Mouse (Mus musculus): ENCODE data around the gene Mybpc3. TPM values are rescaled to one million over a fixed set of nuclear protein-coding genes. Genes with fewer than 3 reads are reported as not detected.

Mybpc3 gene
- polyA plus RNA-seq, 1 experiment = not detected

- TF ChIP-seq POLR2A (IDR thresholded peaks at IDR 0.05; ENCODE audit: insufficient read depth, low read depth, low read length) (no peak), CTCF (IDR thresholded peaks at IDR 0.05; ENCODE audit: insufficient read depth, low read depth, low read length) (no peak)
- WGBS = 1% methylated on average over 33 of the region's 36 CpGs
- peak overlapping the region; percentile 53 for H3K4me3 ChIP-seq (ENCODE audit: insufficient read depth, low read depth, low read length)
- peaks cover 13% of the 10 kb centered on the region for H3K4me1 ChIP-seq (ENCODE audit: control insufficient read depth, insufficient read depth, low read length)
- H3K27ac ChIP-seq (ENCODE audit: insufficient read depth, low read depth, low read length) = 0 out of 2 replicates have a peak overlapping the region, but pooled peaks have one; percentile 55
Observed at GRCm38 (mm10) chr2:91078314-91079025, 39.5 kb upstream of the Mybpc3 start.

- H3K27ac ChIP-seq (ENCODE audit: insufficient read depth, low read depth, low read length) = no peak overlapping the region
- TF ChIP-seq CTCF (IDR thresholded peaks at IDR 0.05; ENCODE audit: insufficient read depth, low read depth, low read length) = no peak
- TF ChIP-seq POLR2A (IDR thresholded peaks at IDR 0.05; ENCODE audit: insufficient read depth, low read depth, low read length) = no peak
- WGBS = 47% methylated on average over 5 of the region's 5 CpGs
- peak overlapping the region; percentile 53 for H3K4me3 ChIP-seq (ENCODE audit: insufficient read depth, low read depth, low read length)
- H3K4me1 ChIP-seq (ENCODE audit: control insufficient read depth, insufficient read depth, low read length) = peaks cover 13% of the 10 kb centered on the region
Observed at GRCm38 (mm10) chr2:91079026-91079384, 38.9 kb upstream of the Mybpc3 start.

- no peak for TF ChIP-seq CTCF (IDR thresholded peaks at IDR 0.05; ENCODE audit: insufficient read depth, low read depth, low read length)
Observed at GRCm38 (mm10) chr2:91080784-91081513, 37.0 kb upstream of the Mybpc3 start.

DNA sequence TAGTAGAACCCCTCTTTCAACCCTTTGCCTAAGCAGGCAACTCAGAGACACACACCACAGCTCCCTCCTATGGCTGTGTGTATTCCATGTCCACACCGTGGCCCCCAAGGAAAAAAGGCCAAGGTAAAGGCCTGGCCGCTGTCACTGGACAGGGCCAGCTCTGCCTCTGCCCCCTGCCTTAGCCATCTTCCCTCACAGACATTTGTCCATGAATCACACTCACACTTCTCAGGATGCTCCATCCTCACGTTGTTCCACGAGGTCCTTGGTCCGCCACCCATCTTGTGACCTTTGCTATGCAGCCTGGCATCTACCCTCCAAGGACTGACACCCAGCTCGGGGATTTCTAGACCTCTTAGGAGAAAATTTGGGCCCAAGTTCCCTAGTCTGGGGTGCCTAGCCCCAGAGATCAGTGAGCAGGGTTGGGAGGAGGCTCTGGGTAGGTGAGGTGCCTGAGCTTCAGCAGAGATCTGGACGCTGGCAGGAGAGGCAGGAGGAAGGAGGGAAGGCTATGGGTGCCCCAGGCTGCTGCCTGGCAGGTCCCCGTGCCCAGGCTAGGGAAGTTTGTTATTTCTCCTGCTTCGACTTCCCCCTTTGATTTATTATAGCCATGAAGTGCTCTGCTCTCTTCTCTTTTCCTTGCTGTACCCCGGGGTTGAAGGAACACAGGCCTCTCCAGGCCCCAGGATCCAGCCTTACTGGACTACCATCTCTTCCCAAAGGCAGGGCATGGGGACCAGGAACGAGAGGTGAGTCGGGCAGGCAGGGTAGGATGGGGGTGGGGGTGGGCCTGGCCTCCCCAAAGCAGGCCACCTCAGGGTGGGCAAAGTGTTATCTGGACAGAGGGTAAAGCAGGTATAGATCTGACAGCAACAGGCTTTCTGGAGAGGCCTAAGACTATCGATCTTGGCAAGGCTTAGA, 35.9 kb upstream of the Mybpc3 start, which contains the start of gene Spi1:
Spi1 (plus strand) TSS at position 616 of the 921 bp plus-strand sequence.
- Histone ChIP-seq H3K4me1 (ENCODE audit: control insufficient read depth, insufficient read depth, low read length) (peaks cover 13% of the 10 kb centered on the region), H3K4me3 (ENCODE audit: insufficient read depth, low read depth, low read length) (no peak within 1 kb of the TSS), H3K27ac (ENCODE audit: insufficient read depth, low read depth, low read length) (no peak within 1 kb of the TSS)
- no peak for TF ChIP-seq CTCF (IDR thresholded peaks at IDR 0.05; ENCODE audit: insufficient read depth, low read depth, low read length)
- TF ChIP-seq POLR2A (IDR thresholded peaks at IDR 0.05; ENCODE audit: insufficient read depth, low read depth, low read length) = no peak
- WGBS = 81% methylated on average over 13 of the region's 13 CpGs

More at GRCm38 (mm10) chr2:91080784-91081513, 37.0 kb upstream of the Mybpc3 start:
- Histone ChIP-seq H3K4me3 (ENCODE audit: insufficient read depth, low read depth, low read length) (no peak overlapping the region), H3K4me1 (ENCODE audit: control insufficient read depth, insufficient read depth, low read length) (peaks cover 13% of the 10 kb centered on the region), H3K27ac (ENCODE audit: insufficient read depth, low read depth, low read length) (no peak overlapping the region)
- 83% methylated on average over 8 of the region's 8 CpGs for WGBS

DNA sequence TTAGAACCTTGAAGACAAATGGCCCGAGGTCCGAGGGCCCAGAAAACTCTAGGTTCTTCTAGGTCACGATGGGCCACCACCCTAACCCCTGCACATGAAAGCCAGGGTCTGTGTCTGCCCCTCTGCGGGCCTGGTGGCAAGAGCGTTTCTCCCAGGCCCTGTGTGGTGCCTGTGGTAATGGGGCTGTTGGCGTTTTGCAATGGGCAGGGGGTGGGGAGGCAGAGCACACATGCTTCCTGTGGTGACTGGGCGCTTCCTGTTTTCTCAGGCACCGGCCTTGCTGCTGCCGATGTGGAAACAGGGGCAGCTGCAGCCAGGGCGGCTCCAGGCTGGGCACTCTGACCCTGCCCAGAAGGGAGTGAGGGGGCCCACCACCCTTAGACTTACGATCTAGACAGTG, 35.1 kb upstream of the Mybpc3 start:
- no peak for TF ChIP-seq CTCF (IDR thresholded peaks at IDR 0.05; ENCODE audit: insufficient read depth, low read depth, low read length)
- TF ChIP-seq POLR2A (IDR thresholded peaks at IDR 0.05; ENCODE audit: insufficient read depth, low read depth, low read length) = no peak
- 80% methylated on average over 11 of the region's 11 CpGs for WGBS
- Histone ChIP-seq H3K27ac (ENCODE audit: insufficient read depth, low read depth, low read length) (no peak overlapping the region), H3K4me3 (ENCODE audit: insufficient read depth, low read depth, low read length) (no peak overlapping the region), H3K4me1 (ENCODE audit: control insufficient read depth, insufficient read depth, low read length) (peaks cover 10% of the 10 kb centered on the region)

GRCm38 (mm10) chr2:91083366-91083940, 34.5 kb upstream of the Mybpc3 start:
- TF ChIP-seq POLR2A (IDR thresholded peaks at IDR 0.05; ENCODE audit: insufficient read depth, low read depth, low read length) = no peak
- TF ChIP-seq CTCF (IDR thresholded peaks at IDR 0.05; ENCODE audit: insufficient read depth, low read depth, low read length) = no peak
- Histone ChIP-seq H3K27ac (ENCODE audit: insufficient read depth, low read depth, low read length) (no peak overlapping the region; the same call in 1 of the 2 replicates), H3K4me3 (ENCODE audit: insufficient read depth, low read depth, low read length) (no peak overlapping the region), H3K4me1 (ENCODE audit: control insufficient read depth, insufficient read depth, low read length) (peaks cover 4% of the 10 kb centered on the region)
- WGBS = 61% methylated on average over 1 of the region's 1 CpGs

DNA sequence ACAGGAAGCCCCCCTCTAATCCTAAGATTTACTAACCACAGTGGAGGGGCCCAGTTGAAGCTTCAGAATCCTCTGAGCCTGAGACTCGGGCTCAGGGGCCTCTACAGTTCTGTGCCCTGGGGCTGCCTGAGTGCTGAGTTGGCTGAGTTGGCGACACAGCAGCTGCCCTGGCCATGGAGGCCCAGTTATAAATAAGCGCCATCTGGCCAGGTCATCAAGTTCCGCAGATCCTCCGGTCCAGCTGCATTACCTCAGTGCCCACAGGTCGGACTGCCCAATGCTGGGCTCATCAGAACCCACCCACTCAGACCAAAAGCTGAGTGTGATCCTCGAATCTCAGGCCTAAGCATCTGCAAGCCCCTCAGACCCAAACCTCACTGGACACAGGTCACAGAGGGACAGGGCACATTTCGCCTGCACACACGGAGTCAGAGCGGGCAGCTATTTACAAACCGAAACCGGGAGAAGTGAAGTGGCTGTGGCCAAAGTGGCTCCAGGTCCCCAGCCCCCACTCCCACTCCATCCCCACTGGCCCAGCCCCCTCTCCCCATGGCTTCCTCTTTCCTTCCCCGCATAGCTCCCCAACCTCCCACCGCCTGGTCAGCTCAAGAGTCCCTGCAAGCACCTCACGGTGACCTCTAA, 33.6 kb upstream of the Mybpc3 start:
- no peak for TF ChIP-seq POLR2A (IDR thresholded peaks at IDR 0.05; ENCODE audit: insufficient read depth, low read depth, low read length)
- TF ChIP-seq CTCF (IDR thresholded peaks at IDR 0.05; ENCODE audit: insufficient read depth, low read depth, low read length) = no peak
- Histone ChIP-seq H3K27ac (ENCODE audit: insufficient read depth, low read depth, low read length) (no peak overlapping the region), H3K4me3 (ENCODE audit: insufficient read depth, low read depth, low read length) (no peak overlapping the region), H3K4me1 (ENCODE audit: control insufficient read depth, insufficient read depth, low read length) (no peaks in the 10 kb centered on the region)
- 89% methylated on average over 15 of the region's 15 CpGs for WGBS
